Mouse (Mus musculus) telencephalon, adult 2 months (tissue): Measurements from ENCODE around the gene Zbtb14.
A peak's percentile ranks its signal among the peaks of the same experiment; 100 is the strongest.

ENCODE experiments used
- DNase-seq: peaks from one replicate; pipeline ENCODE4 v3.0.0-alpha.2; 2011; ENCODE audit warnings: low read depth, low spot score

Zbtb14 gene

GRCm38 (mm10) chr17:69382511-69383100 is at the start of gene Zbtb14:
Zbtb14 (plus strand) TSS chr17:69383050.
- peak; percentile 85 for DNase-seq

DNA sequence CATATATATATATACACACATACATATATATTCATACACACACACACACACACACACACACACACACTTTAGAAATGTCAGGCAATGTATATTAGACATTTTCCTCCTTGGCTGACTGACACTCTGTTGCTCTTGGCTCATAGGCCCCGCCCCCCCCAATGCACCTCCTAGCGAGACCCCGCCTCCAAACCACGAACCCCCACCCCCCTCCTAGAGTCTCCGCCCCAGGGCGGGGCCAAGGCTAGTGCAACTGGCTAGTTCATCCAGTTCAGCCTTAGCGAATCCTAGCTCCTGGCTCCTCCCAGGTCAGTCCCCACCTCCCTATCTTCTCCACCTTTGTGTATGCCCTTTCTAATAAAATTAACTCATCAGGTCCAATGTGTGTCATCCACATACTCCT is 36.8 kb upstream of the Zbtb14 start:
- no peak for DNase-seq

- peak; percentile 40 for DNase-seq
Observed at GRCm38 (mm10) chr17:69349014-69349531, 33.8 kb upstream of the Zbtb14 start.

- DNase-seq: no peak
Observed at GRCm38 (mm10) chr17:69365049-69365448, 17.8 kb upstream of the Zbtb14 start.

- DNase-seq: no peak
Observed at GRCm38 (mm10) chr17:69380838-69381237, 2.0 kb upstream of the Zbtb14 start.

DNA sequence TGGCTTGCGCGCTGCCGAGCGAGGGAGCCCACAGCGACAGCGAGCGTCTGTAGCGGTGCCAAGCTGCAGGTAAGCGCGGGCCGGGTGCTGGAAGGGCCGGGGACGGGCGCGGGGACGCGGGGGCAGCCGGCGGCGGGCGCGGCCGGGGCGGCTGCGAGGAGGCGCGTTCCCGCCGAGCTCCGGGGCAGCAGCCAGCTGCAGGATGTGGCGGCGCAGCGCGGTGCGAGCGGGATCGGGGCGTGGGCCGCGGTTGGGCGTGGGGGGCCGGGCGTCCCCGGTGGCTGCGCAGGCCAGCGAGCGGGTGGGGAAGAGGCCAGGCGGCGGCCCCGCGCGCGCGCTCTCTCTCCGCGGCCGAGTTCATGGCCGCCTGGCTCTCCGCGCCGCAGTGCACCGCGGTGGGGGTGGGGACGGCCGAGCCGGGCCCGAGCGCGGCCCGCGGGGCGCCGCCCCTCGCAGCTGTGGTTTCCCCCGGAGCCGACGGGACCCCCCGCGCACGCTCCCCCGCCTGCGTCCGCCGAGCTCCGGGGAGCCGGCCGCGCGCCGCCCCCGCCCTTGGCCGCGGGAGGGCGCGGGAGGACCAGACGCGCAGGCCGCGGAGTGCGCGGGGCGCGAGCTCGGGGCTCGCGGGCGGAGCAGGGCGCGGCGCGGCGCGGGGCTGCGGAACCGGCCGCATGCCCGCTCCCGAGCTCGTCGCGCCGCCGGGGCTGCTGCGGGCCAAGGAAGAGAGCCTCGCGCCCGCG is 521 bp downstream of the Zbtb14 start:
- DNase-seq: peak; percentile 27

GRCm38 (mm10) chr17:69383941-69384665 is 1.3 kb downstream of the Zbtb14 start:
- peak; percentile 55 for DNase-seq

GRCm38 (mm10) chr17:69396147-69397033 is 13.5 kb downstream of the Zbtb14 start:
- no peak for DNase-seq

DNA sequence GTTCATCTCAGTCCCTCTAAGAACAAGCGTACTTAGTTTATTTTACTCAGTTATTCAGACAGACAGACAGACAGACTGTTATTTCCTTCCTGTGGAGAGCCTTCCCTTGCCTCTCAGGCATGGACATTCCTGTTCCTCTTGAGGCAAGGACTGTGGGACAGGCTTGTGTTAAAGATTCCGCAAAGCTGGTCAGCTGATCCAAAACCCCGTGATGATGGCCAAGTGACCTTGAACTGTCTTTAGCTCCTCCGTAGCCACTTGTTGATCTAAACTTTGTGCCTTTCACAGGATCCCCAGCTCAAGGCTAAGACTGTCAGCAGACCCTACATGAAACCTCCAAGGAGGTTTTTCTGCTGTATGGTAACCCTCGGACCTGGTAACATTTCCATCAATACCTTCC is 14.3 kb downstream of the Zbtb14 start:
- no peak for DNase-seq

DNA sequence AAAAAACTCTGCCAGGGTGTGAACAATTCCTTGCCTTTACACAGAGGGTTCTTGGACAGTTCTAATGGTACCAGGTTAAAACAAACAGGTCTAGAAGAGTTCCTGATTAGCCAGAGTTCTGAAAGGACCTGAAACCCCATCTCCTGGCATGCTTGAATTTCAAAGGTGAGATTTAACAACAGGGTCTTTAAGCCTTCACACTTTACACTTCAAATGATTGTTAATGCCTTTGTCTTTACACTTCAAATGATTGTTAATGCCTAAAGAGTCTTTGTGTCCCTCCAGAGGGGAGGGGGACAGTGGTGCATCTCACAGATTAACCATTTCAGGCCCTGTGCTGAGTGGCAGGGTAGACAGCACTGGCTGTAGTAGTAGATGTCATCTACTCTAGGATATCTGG is 15.2 kb downstream of the Zbtb14 start:
- DNase-seq: no peak

DNA sequence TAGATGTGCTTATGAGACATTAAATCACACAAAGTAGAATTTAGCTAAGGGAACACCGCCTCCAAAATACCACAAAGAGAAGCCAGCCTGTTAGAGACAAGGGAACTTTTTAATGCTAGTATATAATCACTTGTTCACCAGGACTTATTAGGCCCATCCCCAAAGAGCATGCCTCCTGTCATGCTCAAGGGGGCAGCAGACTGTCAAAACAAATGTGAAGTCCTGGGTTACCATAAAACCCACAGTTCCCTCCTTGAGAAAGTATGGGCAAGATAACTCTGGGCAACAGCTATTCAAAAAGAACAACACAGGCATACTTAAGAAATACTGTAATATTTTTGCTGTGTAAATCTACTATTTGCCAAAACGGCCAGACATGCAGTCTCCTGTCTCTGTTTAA is 18.3 kb downstream of the Zbtb14 start:
- DNase-seq: no peak

GRCm38 (mm10) chr17:69416163-69416562 is 33.3 kb downstream of the Zbtb14 start:
- DNase-seq: no peak

DNA sequence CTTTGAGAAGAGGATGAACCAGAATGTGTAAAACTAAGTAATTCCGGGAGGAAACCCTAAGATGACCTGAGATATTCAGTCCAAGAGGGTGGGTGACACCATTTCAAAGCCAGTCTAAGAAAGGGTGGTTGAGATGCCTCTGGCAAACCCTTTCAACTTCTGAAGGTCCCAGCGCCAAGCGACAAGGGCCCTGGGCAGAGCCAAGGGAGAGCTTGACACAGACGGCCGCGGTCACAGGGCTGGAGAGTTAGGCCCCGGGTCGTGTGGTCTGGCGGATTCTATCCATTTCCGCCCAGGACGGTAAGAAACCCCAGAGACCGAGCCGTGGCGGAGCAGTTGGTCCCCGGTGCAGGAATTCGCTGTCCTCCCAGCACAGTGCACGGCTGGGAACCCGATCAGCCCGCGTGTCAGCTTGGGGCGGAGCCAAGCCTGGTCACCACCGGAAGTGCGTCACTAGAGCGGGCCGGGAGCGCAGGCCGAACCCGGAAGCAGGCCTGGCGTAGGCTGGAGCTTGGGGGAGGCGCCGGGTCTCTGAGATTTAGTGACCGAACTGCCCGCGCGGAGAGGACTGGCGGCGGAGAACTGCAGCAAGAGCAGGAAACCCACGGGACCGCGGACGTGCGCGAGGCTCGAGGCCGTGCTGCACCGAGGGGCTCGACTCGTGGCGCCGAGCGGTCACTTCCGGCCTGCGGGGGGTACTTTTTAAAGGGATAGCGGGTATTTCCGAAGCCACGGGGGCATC is 34.2 kb downstream of the Zbtb14 start:
- DNase-seq: peak; percentile 81

DNA sequence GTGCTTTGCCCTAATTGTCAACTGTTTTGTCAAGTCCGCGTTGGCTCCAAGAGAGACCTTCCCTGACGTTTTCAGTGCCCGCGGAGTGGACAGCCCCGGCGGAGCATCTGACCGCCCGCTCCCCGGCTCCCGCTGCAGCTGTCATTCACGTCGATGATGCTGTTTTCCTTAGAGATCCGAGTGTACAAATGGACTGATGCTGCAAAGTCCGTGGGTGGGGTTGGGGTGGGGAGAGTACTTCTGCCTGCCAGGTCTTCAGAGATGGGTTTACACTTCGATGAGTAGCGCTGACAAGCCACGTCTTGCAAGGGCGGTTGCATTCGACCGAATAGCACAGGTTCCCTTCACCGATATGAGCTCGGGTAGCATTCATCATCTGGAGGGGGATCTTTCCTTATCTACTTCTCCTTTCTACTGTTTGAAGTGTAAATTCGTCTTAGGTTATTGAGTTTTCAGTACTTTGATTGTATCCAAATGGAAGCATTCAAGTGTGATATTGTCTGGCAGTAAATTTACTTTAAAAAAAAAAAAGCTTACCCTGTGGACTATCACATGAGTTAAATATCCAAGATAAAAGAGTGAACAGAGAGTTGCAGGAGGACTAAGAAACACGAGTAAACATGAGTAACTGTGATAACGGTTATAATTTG is 35.0 kb downstream of the Zbtb14 start:
- DNase-seq: no peak

DNA sequence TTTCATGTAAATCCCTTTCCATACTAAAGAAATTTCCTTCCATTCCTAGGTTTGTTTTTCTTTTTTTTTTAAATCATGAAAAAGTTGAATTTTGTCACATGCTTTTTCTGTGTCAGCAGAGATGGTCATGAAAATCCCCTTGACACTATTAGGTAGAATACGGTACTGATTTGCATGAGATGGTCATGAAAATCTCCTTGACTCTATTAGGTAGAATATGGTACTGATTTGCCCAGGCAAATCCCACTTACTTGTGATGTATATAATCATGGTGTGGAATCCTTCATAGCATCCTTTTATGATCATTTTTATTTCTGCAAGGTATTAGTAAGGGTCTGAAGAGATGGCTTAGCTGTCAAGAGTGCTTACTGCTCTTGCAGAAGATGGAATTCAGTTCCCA is 38.7 kb downstream of the Zbtb14 start:
- no peak for DNase-seq

- no peak for DNase-seq
Observed at GRCm38 (mm10) chr17:69437836-69438235, 55.0 kb downstream of the Zbtb14 start.

GRCm38 (mm10) chr17:69438486-69438885 is 55.6 kb downstream of the Zbtb14 start:
- no peak for DNase-seq

- DNase-seq: no peak
Observed at GRCm38 (mm10) chr17:69438990-69439491, 56.2 kb downstream of the Zbtb14 start, which contains the start of gene Akain1. Akain1 (plus strand) TSS chr17:69439326.

DNA sequence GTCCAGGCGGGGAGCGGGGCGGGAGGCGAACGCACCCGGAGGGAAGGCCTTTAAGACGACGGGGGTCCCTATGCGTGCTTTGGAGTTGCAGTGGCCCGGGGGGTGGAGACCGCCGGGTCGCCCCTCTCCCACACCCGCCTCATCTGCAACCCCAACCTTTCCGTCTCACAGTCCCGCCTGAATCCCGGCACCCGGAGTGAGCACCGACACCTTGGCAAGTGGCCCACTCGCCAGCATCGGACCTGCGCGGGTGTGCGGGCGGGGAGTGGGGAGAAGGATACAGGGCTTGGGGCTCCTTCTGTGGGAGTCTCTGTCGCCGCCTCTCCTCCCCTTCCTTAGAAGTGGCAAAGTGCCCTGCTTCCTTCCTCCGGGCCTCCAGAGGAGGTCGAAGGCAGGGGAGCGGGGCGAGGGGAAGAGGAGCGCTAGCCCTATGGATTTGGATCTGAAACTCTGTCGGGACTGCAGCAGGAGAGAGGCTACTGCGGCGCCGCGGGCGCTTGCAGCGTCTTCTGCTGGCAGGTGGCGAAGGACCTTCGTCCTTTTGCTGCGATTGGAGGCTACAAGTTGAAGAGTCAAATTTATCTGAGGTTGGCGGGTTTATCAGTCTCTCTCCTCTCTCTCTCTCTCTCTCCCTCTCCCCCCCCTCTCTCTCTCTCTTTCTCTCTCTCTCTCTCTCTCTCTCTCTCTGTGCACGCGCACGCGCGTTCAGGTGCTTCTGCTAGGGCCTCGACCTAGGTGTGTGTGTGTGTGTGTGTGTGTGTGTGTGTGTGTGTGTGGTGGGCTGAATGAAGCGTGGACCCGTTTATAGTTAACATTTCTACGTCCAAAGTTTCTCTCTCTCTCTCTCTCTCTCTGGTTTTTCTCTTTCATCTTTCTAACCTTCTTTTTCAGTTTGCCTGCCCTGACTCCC is 57.0 kb downstream of the Zbtb14 start:
- DNase-seq: no peak
